12 mouse cellular contexts compared by ENCODE assay signal in the genomic region with DNA sequence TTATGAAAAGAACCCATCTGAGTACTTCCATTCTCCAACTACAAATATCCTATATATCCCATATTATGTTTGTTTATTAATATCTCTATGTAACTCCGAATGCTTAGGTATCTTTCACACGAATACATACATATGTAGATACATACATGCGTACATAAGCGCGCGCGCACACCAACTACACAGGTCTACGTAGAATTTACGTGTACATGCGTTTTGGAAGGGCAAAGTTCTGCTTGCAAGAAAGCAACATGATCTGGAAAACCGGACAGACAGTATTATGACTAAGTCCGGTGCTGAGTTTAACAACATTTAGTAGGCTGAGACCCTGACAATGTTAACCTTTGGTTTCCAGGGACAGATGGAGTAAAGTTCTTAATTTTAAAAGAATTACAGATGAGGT. TPM values are rescaled to one million over a fixed set of nuclear protein-coding genes. Genes with fewer than 3 reads are reported as not detected.
A peak's percentile ranks its signal among the peaks of the same experiment; 100 is the strongest.
DNase-seq lines count a peak whose midpoint lies in the region; ATAC-seq lines count a peak whose summit lies in the region.
"Had no signal": no experiment of that assay in that cellular context is flagged by ENCODE, and none has a peak within 500 bp of the region (broad histone marks: within the 10 kb centered on the region; RNA-seq: fewer than 3 reads in every experiment).

No protein-coding gene starts in this region.

- 3% methylated on average over 12 of the region's 12 CpGs for WGBS in heart, embryonic 12.5 days
- 5% methylated on average over 12 of the region's 12 CpGs for WGBS in embryonic facial prominence, embryonic 14.5 days
- WGBS in midbrain, embryonic 16.5 days, result 3% methylated on average over 12 of the region's 12 CpGs

- H3K27me3 ChIP-seq in heart, embryonic 12.5 days (replicated peaks), result peaks cover 48% of the 10 kb centered on the region
- peaks cover 65% of the 10 kb centered on the region for H3K27me3 ChIP-seq in embryonic facial prominence, embryonic 14.5 days (replicated peaks; ENCODE audit: control insufficient read depth, insufficient read depth, low read length)
- peaks cover 17% of the 10 kb centered on the region for H3K27me3 ChIP-seq in midbrain, embryonic 16.5 days (ENCODE audit: control insufficient read depth, insufficient read depth, low read depth, low read length)

- H3K36me3 ChIP-seq in heart, embryonic 12.5 days, result no peaks in the 10 kb centered on the region
- no peaks in the 10 kb centered on the region for H3K36me3 ChIP-seq in embryonic facial prominence, embryonic 14.5 days (ENCODE audit: control insufficient read depth, insufficient read depth, low read length)
- H3K36me3 ChIP-seq in midbrain, embryonic 16.5 days (ENCODE audit: control insufficient read depth, insufficient read depth, low read length), result no peaks in the 10 kb centered on the region
- H3K36me3 ChIP-seq: embryonic facial prominence, embryonic 12.5 days; midbrain, embryonic 12.5 days had no signal

- ATAC-seq in heart, embryonic 12.5 days (ENCODE audit: insufficient number of reproducible peaks, low FRiP score), result no peak
- no peak for ATAC-seq in embryonic facial prominence, embryonic 14.5 days (ENCODE audit: low read depth)
- ATAC-seq in midbrain, embryonic 16.5 days, result no peak

- H3K4me1 ChIP-seq in heart, embryonic 12.5 days (replicated peaks), result 0 out of 2 replicates have a peak, but pooled peaks cover 4% of the 10 kb centered on the region
- no peaks in the 10 kb centered on the region for H3K4me1 ChIP-seq in embryonic facial prominence, embryonic 14.5 days (ENCODE audit: control insufficient read depth, insufficient read depth, low read length)
- H3K4me1 ChIP-seq in midbrain, embryonic 16.5 days (ENCODE audit: control insufficient read depth, insufficient read depth, low read length), result peaks cover 11% of the 10 kb centered on the region

- peak overlapping the region; percentile 42 for H3K4me2 ChIP-seq in heart, embryonic 12.5 days
- no peak overlapping the region for H3K4me2 ChIP-seq in embryonic facial prominence, embryonic 14.5 days (ENCODE audit: low read depth, low read length)
- peak overlapping the region; percentile 98 for H3K4me2 ChIP-seq in midbrain, embryonic 16.5 days (ENCODE audit: low read length)

- H3K27ac ChIP-seq in heart, embryonic 12.5 days (ENCODE audit: poor library complexity, severe bottlenecking), result no peak overlapping the region
- H3K27ac ChIP-seq in embryonic facial prominence, embryonic 14.5 days (replicated peaks; ENCODE audit: low read depth, low read length), result no peak overlapping the region
- no peak overlapping the region for H3K27ac ChIP-seq in midbrain, embryonic 16.5 days (ENCODE audit: low read length)
- H3K27ac ChIP-seq: embryonic facial prominence, embryonic 12.5 days; midbrain, embryonic 12.5 days had no signal

- no peak for DNase-seq in heart, postnatal 25 days (ENCODE audit: low spot score)
- peak; percentile 38 for DNase-seq in brain, adult 2 months (ENCODE audit: low read depth, low spot score)
- no peak for DNase-seq in embryonic facial prominence, embryonic 14.5 days (ENCODE audit: low spot score)
- no peak for DNase-seq in right cerebral cortex, postnatal 25 days
- DNase-seq in gastrocnemius, postnatal 14 days, result no peak
- DNase-seq in adipocyte (ENCODE audit: low spot score), result no peak
- DNase-seq: adrenal gland, postnatal 10 days had no signal

- no peak overlapping the region for H3K9ac ChIP-seq in heart, embryonic 12.5 days
- H3K9ac ChIP-seq in embryonic facial prominence, embryonic 14.5 days (ENCODE audit: low read depth, low read length), result no peak overlapping the region
- no peak overlapping the region for H3K9ac ChIP-seq in midbrain, embryonic 16.5 days (ENCODE audit: low read depth, low read length)

- no peaks in the 10 kb centered on the region for H3K9me3 ChIP-seq in heart, embryonic 12.5 days (replicated peaks)
- H3K9me3 ChIP-seq in embryonic facial prominence, embryonic 14.5 days (ENCODE audit: control insufficient read depth, low read length), result no peaks in the 10 kb centered on the region
- H3K9me3 ChIP-seq in midbrain, embryonic 16.5 days (replicated peaks; ENCODE audit: control insufficient read depth, low read length, poor library complexity, severe bottlenecking), result no peaks in the 10 kb centered on the region
- H3K9me3 ChIP-seq: embryonic facial prominence, embryonic 12.5 days; midbrain, embryonic 12.5 days had no signal

- peak overlapping the region; percentile 21; the same call in 1 of the 2 replicates for H3K4me3 ChIP-seq in heart, embryonic 12.5 days
- H3K4me3 ChIP-seq in embryonic facial prominence, embryonic 14.5 days (ENCODE audit: low read depth, low read length), result peak overlapping the region; percentile 6; the same call in 1 of the 2 replicates
- H3K4me3 ChIP-seq in midbrain, embryonic 16.5 days (ENCODE audit: low read depth, low read length), result no peak overlapping the region; the same call in 1 of the 2 replicates

- intact Hi-C loops in heart, postnatal 25 days (cut with DNase I), result loop anchor here (2.0 kb wide), 1 partner anchor 68 kb away; no protein-coding TSS in a partner anchor
- intact Hi-C loops in gastrocnemius, postnatal 14 days (cut with DNase I; ENCODE audit: low total_unique reads), result no loop called here

RNA-seq across cellular contexts. Expression of a gene that starts 1.2 kb away (rescaled TPM):
- polyA plus RNA-seq in heart, embryonic 12.5 days (2016; fragmentation: Nextera tagmentation; extraction: Ambion mirVana), result 0.60 and 0.93 TPM in 2 replicates
- not detected for total RNA-seq in heart, postnatal 25 days (2021)
- polyA plus RNA-seq in embryonic facial prominence, embryonic 14.5 days (2014; fragmentation: Nextera tagmentation; extraction: Ambion mirVana), result 1.6 and 1.7 TPM in 2 replicates
- 0.85 and 1.4 TPM in 2 replicates for polyA plus RNA-seq in midbrain, embryonic 16.5 days (2015; fragmentation: Nextera tagmentation; extraction: Ambion mirVana)
- under 1 TPM; 0.37 to 0.71 TPM for total RNA-seq in gastrocnemius, postnatal 14 days (2021)
- total RNA-seq: adrenal gland, postnatal 10 days had no signal
- polyA plus RNA-seq: thymus, postnatal 0 days had no signal
